Mouse (Mus musculus): ENCODE results near the gene Sv2a. TPM values are rescaled to one million over a fixed set of nuclear protein-coding genes. Genes with fewer than 3 reads are reported as not detected.

The Sv2a gene
- polyA plus RNA-seq, 1 experiment from 2014 or later, result 91.6 TPM

DNA sequence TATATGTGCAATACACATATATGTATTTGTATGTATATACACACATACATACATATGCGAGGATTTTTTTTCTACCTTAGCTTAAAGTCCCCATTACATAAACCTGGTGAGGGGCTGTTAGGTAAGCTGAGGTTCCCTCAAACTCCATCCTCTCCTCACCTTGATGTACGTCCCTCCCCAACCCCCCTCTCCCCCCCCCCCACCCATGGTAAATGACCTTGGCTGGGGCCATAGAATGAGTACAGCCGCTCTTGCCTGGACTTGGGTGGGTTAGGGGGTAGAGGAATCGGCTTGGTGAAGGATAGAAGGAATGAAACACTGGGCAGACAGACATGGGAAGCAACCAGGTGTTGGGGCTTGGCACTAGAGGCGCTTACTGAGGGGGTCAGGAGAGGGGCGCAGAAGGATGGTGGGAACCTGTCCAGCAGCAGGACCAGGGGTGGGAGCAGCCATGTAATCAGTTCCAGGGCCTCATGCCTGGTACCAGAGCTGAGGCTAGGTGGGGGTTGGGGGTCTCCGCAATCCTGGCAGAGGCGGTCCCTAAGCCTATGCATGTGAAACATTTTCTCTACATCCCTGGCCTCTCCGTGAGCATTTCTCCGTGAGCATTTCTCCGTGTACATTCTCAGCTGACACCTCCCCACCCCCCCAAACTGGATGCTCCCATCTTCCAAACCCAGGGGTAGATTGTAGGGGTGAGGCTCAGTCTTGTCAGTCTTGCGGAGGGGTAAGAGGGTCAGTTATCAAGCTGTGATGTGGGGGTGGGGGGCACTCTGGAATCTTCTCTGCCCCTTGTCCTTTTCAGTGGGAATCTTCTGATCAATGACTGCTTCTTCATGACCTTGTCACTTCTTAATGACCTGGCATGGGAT is 795 bp downstream of the Sv2a start:
- Histone ChIP-seq H3K4me3 (replicated peaks; ENCODE audit: low read depth, low read length) (peak overlapping the region; percentile 60), H3K4me1 (ENCODE audit: control insufficient read depth, insufficient read depth, low read length) (peaks cover 28% of the 10 kb centered on the region), H3K9ac (replicated peaks; ENCODE audit: low read length) (peak overlapping the region; percentile 74), H3K4me2 (ENCODE audit: low read length) (peak overlapping the region; percentile 62), H3K27me3 (ENCODE audit: control insufficient read depth, insufficient read depth, low read length) (no peaks in the 10 kb centered on the region), H3K27ac (replicated peaks; ENCODE audit: low read depth, low read length) (peak overlapping the region; percentile 50), H3K9me3 (ENCODE audit: control insufficient read depth, low read length) (no peaks in the 10 kb centered on the region), H3K36me3 (ENCODE audit: control insufficient read depth, insufficient read depth, low read length) (peaks cover 28% of the 10 kb centered on the region)
- ATAC-seq (ENCODE audit: low FRiP score, low TSS enrichment) (peak; percentile 57), DNase-seq (peak; percentile 56)
- WGBS, result 29% methylated on average over 12 of the region's 12 CpGs

DNA sequence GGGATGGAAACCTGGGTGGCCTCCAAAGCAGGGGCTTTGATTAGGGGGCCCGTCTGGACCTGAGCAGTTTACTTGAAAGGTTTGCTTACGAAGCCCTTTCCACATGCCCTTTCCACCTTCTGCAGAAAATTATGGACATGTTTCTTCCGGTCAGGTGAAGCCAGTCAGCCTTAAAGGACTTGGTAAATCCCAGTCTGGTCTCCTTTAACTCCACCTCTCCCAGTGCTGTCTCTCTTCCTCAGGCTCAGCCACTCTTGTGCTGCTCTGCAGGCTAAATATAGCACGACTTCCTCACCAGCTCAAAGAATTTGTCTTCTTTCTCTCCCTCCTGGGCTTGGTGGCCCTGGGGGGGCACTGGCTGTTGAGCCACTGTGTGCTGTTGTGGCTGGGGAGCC is 1.4 kb downstream of the Sv2a start:
- Histone ChIP-seq H3K36me3 (ENCODE audit: control insufficient read depth, insufficient read depth, low read length) (peaks cover 27% of the 10 kb centered on the region), H3K9ac (replicated peaks; ENCODE audit: low read length) (peak overlapping the region; percentile 74), H3K9me3 (ENCODE audit: control insufficient read depth, low read length) (no peaks in the 10 kb centered on the region), H3K27ac (replicated peaks; ENCODE audit: low read depth, low read length) (peak overlapping the region; percentile 50; the same call in 1 of the 2 replicates), H3K27me3 (ENCODE audit: control insufficient read depth, insufficient read depth, low read length) (no peaks in the 10 kb centered on the region), H3K4me3 (replicated peaks; ENCODE audit: low read depth, low read length) (peak overlapping the region; percentile 60), H3K4me1 (ENCODE audit: control insufficient read depth, insufficient read depth, low read length) (peaks cover 28% of the 10 kb centered on the region), H3K4me2 (ENCODE audit: low read length) (peak overlapping the region; percentile 62)
- ATAC-seq (ENCODE audit: low FRiP score, low TSS enrichment) (no peak), DNase-seq (no peak)
- whole genome bisulfite sequencing, result 32% methylated on average over 4 of the region's 4 CpGs

DNA sequence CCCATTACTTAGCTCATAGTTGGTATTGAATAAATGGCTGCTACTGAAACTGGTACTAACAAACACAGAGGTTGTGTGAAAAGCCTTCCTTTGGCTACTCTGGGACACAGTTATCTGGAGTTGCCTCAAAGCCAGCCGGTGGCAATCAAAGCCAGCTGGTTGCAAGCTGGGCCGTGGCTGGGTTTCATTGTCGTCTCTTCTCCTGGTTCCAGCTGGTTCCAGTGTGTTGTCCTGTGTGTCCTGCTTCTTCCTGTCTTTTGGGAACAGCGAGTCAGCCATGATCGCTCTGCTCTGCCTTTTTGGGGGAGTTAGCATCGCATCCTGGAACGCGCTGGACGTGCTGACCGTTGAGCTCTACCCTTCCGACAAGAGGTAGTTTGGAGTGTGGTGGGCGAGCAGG is 12.0 kb downstream of the Sv2a start:
- H3K4me2 ChIP-seq (ENCODE audit: low read length), result no peak overlapping the region
- no peak overlapping the region for H3K9ac ChIP-seq (replicated peaks; ENCODE audit: low read length)
- ATAC-seq (ENCODE audit: low FRiP score, low TSS enrichment) (no peak), DNase-seq (no peak)
- no peak overlapping the region for H3K4me3 ChIP-seq (replicated peaks; ENCODE audit: low read depth, low read length)
- 74% methylated on average over 12 of the region's 12 CpGs for WGBS
- H3K27ac ChIP-seq (replicated peaks; ENCODE audit: low read depth, low read length), result no peak overlapping the region
- peaks cover 12% of the 10 kb centered on the region for H3K4me1 ChIP-seq (ENCODE audit: control insufficient read depth, insufficient read depth, low read length)
- H3K9me3 ChIP-seq (ENCODE audit: control insufficient read depth, low read length), result no peaks in the 10 kb centered on the region
- H3K36me3 ChIP-seq (ENCODE audit: control insufficient read depth, insufficient read depth, low read length), result peaks cover 67% of the 10 kb centered on the region
- H3K27me3 ChIP-seq (ENCODE audit: control insufficient read depth, insufficient read depth, low read length), result no peaks in the 10 kb centered on the region

DNA sequence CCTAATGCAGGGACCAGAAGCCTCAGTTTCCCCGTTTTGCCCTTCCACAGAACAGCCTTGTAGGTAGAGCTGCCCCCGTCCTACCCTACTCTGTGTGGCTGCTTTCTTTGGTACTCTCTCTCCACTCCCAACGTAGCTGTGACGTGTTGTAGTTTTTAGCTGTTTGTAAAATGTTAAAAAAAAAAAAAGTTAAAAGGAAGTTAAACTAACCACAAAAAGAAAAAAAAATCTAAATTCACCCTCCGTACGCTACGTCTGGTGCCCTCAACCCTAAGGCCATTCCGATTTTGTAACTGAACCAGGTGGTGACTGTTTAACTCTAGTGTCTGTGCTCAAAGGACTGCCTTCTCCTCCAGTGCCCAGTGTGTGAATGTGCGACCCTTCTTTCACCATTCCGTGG is 14.0 kb downstream of the Sv2a start:
- DNase-seq (no peak), ATAC-seq (ENCODE audit: low FRiP score, low TSS enrichment) (no peak)
- no peaks in the 10 kb centered on the region for H3K27me3 ChIP-seq (ENCODE audit: control insufficient read depth, insufficient read depth, low read length)
- peaks cover 50% of the 10 kb centered on the region for H3K36me3 ChIP-seq (ENCODE audit: control insufficient read depth, insufficient read depth, low read length)
- H3K27ac ChIP-seq (replicated peaks; ENCODE audit: low read depth, low read length), result no peak overlapping the region
- no peak overlapping the region for H3K4me3 ChIP-seq (replicated peaks; ENCODE audit: low read depth, low read length)
- WGBS, result 89% methylated on average over 10 of the region's 10 CpGs
- no peak overlapping the region for H3K9ac ChIP-seq (replicated peaks; ENCODE audit: low read length)
- H3K4me2 ChIP-seq (ENCODE audit: low read length), result no peak overlapping the region
- peaks cover 15% of the 10 kb centered on the region for H3K4me1 ChIP-seq (ENCODE audit: control insufficient read depth, insufficient read depth, low read length)
- H3K9me3 ChIP-seq (ENCODE audit: control insufficient read depth, low read length), result no peaks in the 10 kb centered on the region

DNA sequence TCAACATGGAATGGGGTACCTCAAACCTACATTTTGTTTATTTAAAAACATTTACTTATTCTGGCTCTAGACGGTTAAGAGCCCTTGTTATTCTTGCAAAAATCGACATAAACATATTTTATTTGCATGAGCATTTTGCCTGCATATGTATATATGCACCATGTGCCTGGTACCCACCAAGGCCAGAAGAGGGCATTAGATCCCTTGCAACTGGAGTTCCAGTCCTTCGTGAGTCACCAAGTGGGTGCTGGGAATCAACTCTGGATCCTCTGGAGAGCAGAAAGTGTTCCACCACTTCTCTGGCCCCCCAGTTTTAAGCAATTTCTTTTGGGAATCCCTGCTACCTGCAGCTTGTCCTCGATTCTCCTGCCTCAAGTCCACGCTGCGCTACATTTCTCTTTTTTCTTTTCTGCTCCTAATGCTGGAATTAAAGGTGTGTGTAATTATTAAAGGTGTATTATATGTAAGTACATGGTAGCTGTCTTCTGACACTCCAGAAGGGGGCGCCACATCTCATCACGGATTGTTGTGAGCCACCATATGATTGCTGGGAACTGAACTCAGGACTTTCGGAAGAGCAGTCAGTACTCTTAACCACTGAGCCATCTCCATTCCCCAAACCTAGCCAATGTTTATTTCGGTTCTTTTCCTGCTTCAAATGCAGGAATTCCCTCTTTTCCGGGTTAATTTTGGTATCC is 14.8 kb downstream of the Sv2a start:
- peaks cover 15% of the 10 kb centered on the region for H3K4me1 ChIP-seq (ENCODE audit: control insufficient read depth, insufficient read depth, low read length)
- no peaks in the 10 kb centered on the region for H3K27me3 ChIP-seq (ENCODE audit: control insufficient read depth, insufficient read depth, low read length)
- ATAC-seq (ENCODE audit: low FRiP score, low TSS enrichment), result no peak
- WGBS, result 96% methylated on average over 11 of the region's 11 CpGs
- DNase-seq, result no peak
- H3K27ac ChIP-seq (replicated peaks; ENCODE audit: low read depth, low read length), result no peak overlapping the region
- H3K9ac ChIP-seq (replicated peaks; ENCODE audit: low read length), result no peak overlapping the region
- no peaks in the 10 kb centered on the region for H3K9me3 ChIP-seq (ENCODE audit: control insufficient read depth, low read length)
- H3K36me3 ChIP-seq (ENCODE audit: control insufficient read depth, insufficient read depth, low read length), result peaks cover 42% of the 10 kb centered on the region
- H3K4me2 ChIP-seq (ENCODE audit: low read length), result peak overlapping the region; percentile 98
- H3K4me3 ChIP-seq (replicated peaks; ENCODE audit: low read depth, low read length), result peak overlapping the region; percentile 60; the same call in 1 of the 2 replicates

DNA sequence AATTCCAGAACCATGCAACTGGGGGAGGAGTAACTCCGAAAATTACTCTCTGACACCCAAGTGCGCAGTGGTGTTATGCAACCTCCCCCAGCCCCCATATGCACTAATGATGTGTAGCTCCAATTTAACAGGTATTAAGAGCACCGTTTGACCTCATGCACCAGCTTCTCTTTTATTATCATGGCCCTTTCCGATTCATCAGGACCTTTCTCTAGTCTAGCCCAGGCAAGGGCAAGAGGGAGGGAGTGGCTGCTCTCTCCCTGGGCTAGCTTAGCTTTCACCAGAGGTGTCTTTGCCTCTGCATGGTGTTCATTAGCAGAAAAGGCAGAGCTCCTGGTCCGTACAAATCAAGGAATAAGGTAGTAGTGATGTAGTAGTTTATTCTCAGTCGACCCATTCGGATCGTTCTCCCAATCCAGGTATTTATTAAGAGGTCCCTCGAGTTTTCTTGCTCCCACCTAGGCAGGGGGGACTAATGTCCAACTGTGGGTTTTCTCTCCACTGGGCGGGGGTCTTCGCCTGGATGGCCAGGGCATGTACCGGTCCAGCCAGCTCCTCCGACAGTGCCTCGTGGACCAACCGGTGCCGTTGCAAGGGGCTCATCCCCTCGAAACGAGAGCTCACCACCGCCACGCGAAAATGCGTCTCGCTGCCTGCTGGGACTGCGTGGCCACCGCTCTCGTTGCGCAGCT is 15.6 kb downstream of the Sv2a start:
- H3K4me3 ChIP-seq (replicated peaks; ENCODE audit: low read depth, low read length), result peak overlapping the region; percentile 60
- H3K36me3 ChIP-seq (ENCODE audit: control insufficient read depth, insufficient read depth, low read length), result peaks cover 35% of the 10 kb centered on the region
- peak overlapping the region; percentile 91 for H3K9ac ChIP-seq (replicated peaks; ENCODE audit: low read length)
- DNase-seq (no peak), ATAC-seq (ENCODE audit: low FRiP score, low TSS enrichment) (peak; percentile 7; the same call in 1 of the 2 replicates)
- peak overlapping the region; percentile 98 for H3K27ac ChIP-seq (replicated peaks; ENCODE audit: low read depth, low read length)
- WGBS, result 20% methylated on average over 27 of the region's 27 CpGs
- peak overlapping the region; percentile 98 for H3K4me2 ChIP-seq (ENCODE audit: low read length)
- no peaks in the 10 kb centered on the region for H3K9me3 ChIP-seq (ENCODE audit: control insufficient read depth, low read length)
- H3K4me1 ChIP-seq (ENCODE audit: control insufficient read depth, insufficient read depth, low read length), result peaks cover 15% of the 10 kb centered on the region
- no peaks in the 10 kb centered on the region for H3K27me3 ChIP-seq (ENCODE audit: control insufficient read depth, insufficient read depth, low read length)

DNA sequence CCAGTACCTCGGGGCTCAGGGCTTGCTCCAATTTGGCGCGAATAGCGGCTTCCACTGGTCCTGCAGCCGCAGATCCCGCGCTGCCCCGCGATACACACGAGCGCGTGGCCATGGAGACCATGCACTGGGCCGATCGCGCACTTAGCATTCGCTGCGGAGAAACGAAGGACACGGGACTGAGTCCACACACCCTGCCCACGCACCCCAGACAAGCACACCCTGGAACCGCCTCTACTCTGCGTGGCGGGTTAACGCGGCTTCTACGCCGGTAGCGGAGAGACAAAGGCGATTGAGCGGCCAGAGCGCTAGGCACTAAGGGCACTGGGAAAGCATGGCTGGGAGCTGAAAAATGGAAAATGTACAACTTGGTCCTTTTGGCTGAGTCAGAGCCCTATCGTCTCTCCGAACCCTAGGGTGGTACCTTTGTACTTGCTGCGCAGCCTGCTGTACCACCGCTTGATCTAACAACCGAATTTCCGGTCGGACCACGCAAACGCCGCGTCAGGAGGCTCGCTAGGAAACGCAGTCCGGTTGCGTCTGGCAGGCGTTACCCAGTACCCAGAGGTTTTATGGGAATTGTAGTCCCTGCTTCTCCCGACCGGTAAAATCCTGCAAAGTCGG is 16.3 kb downstream of the Sv2a start:
- H3K4me1 ChIP-seq (ENCODE audit: control insufficient read depth, insufficient read depth, low read length), result peaks cover 15% of the 10 kb centered on the region
- peak; percentile 96 for DNase-seq
- H3K9me3 ChIP-seq (ENCODE audit: control insufficient read depth, low read length), result no peaks in the 10 kb centered on the region
- peak overlapping the region; percentile 98 for H3K27ac ChIP-seq (replicated peaks; ENCODE audit: low read depth, low read length)
- ATAC-seq (ENCODE audit: low FRiP score, low TSS enrichment), result peak; percentile 94
- no peaks in the 10 kb centered on the region for H3K27me3 ChIP-seq (ENCODE audit: control insufficient read depth, insufficient read depth, low read length)
- peak overlapping the region; percentile 91 for H3K9ac ChIP-seq (replicated peaks; ENCODE audit: low read length)
- H3K4me2 ChIP-seq (ENCODE audit: low read length), result peak overlapping the region; percentile 98
- peak overlapping the region; percentile 60 for H3K4me3 ChIP-seq (replicated peaks; ENCODE audit: low read depth, low read length)
- under 1% methylated on average over 50 of the region's 50 CpGs for WGBS
- peaks cover 29% of the 10 kb centered on the region for H3K36me3 ChIP-seq (ENCODE audit: control insufficient read depth, insufficient read depth, low read length)

DNA sequence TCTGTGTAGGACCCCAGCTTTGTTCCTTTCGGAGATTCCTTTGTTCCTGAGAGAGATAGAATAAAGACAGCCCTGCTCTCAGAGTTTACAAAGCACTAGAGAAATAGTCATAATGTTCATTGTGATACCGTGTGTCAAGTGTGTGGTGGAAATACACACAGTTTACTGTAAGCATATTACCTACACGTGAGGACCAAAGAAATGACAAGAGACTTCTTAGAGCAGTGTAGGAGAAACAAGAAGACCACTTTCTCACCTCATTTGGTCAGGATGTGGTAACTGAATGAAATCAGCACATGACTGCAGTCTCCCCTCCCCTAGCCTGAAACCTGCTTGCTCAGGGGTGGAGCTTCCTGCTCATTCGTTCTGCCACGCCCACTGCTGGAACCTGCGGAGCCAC is 17.2 kb downstream of the Sv2a start:
- H3K4me3 ChIP-seq (replicated peaks; ENCODE audit: low read depth, low read length), result peak overlapping the region; percentile 60
- peaks cover 20% of the 10 kb centered on the region for H3K36me3 ChIP-seq (ENCODE audit: control insufficient read depth, insufficient read depth, low read length)
- peaks cover 15% of the 10 kb centered on the region for H3K4me1 ChIP-seq (ENCODE audit: control insufficient read depth, insufficient read depth, low read length)
- peak overlapping the region; percentile 28; the same call in 1 of the 2 replicates for H3K9ac ChIP-seq (replicated peaks; ENCODE audit: low read length)
- 0 out of 2 replicates have a peak overlapping the region, but pooled peaks have one; percentile 22 for H3K27ac ChIP-seq (replicated peaks; ENCODE audit: low read depth, low read length)
- no peaks in the 10 kb centered on the region for H3K27me3 ChIP-seq (ENCODE audit: control insufficient read depth, insufficient read depth, low read length)
- 2% methylated on average over 6 of the region's 6 CpGs for WGBS
- peak overlapping the region; percentile 98 for H3K4me2 ChIP-seq (ENCODE audit: low read length)
- no peaks in the 10 kb centered on the region for H3K9me3 ChIP-seq (ENCODE audit: control insufficient read depth, low read length)
- DNase-seq, result peak; percentile 50
- ATAC-seq (ENCODE audit: low FRiP score, low TSS enrichment), result no peak

Data from midbrain, embryonic 14.5 days (tissue).